Mouse (Mus musculus): ENCODE results near the gene Hcar2. TPM values are rescaled to one million over a fixed set of nuclear protein-coding genes. Genes with fewer than 3 reads are reported as not detected.

The Hcar2 gene
- polyA plus RNA-seq, 1 experiment from 2014 or later, result 1.0 TPM

DNA sequence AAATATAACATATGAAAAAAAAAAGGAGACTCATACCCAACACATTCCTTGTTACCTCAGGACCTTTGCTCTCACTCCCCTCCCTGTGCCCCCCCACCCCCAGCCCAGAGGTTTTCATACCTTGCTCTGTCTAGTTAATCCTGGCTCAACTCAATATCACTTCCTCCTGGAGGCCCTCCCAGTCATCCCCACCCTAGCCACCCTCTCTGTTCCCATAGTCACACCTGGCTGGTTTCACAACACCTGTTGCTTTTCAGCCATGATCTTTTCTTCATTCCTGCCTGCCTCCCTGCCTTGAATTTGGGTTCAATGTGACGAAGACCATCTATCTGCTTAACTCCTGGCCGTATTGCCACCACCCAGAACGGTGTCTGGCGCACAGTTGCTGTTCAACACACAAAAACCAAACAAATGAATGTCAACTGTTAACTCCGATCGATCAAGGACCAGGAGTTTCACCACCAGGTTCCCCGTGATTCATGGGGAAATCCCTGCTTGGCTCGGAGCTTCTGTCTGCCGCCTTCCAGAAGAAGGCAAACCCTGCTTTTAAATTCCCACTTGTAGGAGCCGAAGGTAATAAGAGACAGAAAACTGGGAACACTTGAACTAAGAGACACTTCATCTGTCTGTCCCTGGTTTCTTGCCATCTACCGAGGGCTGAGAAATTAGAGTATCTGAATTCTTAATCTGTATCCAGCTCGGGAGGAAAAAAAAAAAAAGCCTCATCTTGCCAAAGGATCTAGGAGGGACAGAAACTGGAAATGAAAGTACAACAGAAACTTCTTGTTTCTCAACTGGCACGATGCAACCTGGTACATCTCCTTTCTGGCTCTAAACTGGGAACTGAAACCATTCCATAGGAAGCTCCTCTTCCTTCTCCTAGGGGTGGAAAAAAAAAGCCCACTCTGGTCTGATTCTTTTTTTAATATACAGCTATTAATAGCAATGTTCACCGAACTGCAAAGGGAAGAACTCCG lies 2.6 kb downstream of the Hcar2 start:
- no peak for DNase-seq (ENCODE audit: low spot score)

DNA sequence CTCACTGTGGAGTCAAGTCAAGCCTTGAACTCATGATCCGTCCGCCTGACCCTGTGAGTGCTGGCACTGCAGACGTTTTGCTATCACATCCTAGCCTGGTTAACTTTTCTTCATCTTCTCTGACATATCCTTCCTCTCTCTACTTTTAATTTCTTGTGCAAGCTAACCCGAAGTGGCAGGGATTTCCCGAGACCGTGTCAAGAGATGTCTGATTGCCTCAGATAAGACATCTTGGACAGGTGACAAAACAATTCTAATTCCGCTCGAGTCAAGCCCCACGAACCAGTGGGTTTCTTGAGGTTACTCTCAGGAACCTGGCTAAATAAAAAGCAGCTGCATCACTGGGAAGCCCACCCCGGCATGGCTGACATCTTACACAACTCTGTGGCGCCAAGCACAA lies 6.5 kb downstream of the Hcar2 start:
- no peak for DNase-seq (ENCODE audit: low spot score)

DNA sequence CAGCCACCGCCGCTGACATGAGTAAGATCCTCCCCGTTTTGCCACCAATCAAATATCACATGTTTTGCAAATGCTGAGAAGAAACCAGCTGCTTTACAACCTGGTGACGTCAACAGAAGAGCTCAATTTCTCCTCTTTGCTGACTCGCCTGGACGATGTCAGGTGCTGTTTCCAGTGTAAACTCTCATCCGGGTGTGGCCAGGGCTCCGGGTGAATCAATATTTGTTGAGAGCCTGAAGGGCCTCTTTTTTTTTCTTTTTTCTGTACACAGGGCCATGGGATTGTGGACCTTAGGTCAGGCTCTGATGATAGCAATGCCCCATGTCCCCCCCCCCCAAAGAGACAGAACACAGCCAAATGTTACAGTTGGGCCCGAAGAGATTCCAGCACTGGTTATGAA lies 10.8 kb downstream of the Hcar2 start:
- no peak for DNase-seq (ENCODE audit: low spot score)

- no peak for DNase-seq (ENCODE audit: low spot score)
Measured at GRCm38 (mm10) chr5:123853877-123854504, 11.3 kb downstream of the Hcar2 start.

- peak; percentile 65 for DNase-seq (ENCODE audit: low spot score)
Measured at GRCm38 (mm10) chr5:123851398-123851797, 13.9 kb downstream of the Hcar2 start.

DNA sequence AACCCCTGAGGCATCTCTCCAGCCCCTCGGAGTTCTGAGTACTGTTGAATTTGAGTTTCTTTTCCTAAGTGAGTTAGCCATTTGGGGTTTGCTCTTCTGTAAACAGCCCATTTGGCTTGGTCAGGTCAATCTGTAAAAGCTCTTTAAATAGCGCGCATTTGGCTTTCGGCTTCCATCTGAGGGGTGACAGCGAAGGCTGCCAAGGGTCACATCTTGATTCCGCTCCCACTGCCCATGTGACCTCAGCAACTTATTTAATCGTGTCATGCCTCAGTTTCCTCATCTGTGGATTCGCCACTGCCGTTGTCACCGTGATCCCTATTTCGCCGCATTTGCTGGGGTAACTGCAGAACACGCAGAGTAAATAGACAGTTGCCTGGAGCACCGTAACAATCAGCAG lies 21.0 kb downstream of the Hcar2 start:
- no peak for DNase-seq (ENCODE audit: low spot score)

DNA sequence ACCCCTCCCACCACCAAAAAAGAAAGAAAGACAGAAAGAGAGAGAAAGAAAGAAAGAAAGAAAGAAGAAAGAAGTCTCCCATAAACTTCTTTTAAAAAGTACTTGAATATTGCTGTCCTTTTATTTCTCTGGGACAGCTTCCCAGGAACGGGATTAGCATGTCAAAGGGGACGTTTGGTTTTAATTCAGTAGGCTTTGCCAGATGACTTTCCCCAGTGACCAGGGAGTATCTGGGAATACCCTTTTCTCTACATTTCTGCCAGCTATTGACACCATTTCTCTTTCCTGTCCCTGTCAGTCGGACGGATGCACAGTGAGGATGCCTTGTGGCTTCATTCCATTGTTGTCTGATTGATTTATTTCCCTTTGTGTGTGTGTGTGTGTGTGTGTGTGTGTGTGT lies 21.5 kb downstream of the Hcar2 start:
- DNase-seq (ENCODE audit: low spot score), result no peak

DNA sequence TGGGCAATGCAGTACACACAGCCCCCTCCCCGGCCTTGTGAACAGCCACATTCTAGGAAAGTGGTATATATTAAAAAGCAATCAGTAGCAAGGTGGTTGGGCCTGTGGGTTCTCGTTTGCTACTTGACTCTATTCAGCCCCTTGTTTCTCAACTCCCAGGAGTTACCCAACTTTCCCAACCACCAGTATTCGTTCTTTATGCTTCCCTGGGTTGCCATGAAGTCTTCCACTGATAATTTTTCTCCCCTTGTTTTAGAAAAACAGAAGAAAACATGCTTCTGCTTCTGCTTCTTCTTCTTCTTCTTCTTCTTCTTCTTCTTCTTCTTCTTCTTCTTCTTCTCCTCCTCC lies 22.4 kb downstream of the Hcar2 start:
- no peak for DNase-seq (ENCODE audit: low spot score)

GRCm38 (mm10) chr5:123842221-123842934 lies 22.9 kb downstream of the Hcar2 start:
- no peak for DNase-seq (ENCODE audit: low spot score)

GRCm38 (mm10) chr5:123837371-123837770 lies 27.9 kb downstream of the Hcar2 start:
- DNase-seq (ENCODE audit: low spot score), result no peak

DNA sequence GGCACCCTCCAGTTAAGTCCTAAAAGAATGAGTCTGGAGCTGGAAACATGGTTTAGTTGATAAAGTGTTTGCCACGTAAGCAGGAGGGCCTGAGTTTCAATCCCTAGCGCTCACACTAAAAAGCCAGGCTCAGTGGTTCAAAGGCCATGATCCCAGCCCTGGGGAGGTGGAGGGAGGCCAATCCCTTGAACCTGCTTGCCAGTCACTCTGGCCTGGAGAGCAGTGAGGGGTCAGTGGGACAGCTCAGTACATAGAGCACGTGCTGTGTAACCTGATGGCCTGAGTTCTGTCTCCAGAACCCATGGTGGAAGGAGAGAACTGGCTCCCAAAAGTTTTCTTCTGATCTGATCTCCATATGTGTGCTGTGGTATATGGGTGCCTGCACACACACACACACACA lies 30.5 kb downstream of the Hcar2 start:
- no peak for DNase-seq (ENCODE audit: low spot score)

GRCm38 (mm10) chr5:123832309-123832708 lies 33.0 kb downstream of the Hcar2 start:
- DNase-seq (ENCODE audit: low spot score), result no peak

GRCm38 (mm10) chr5:123827659-123828091 lies 37.6 kb downstream of the Hcar2 start:
- DNase-seq (ENCODE audit: low spot score), result no peak

GRCm38 (mm10) chr5:123822706-123823105 lies 42.6 kb downstream of the Hcar2 start:
- DNase-seq (ENCODE audit: low spot score), result no peak

GRCm38 (mm10) chr5:123821264-123821571 lies 44.1 kb downstream of the Hcar2 start:
- no peak for DNase-seq (ENCODE audit: low spot score)

DNA sequence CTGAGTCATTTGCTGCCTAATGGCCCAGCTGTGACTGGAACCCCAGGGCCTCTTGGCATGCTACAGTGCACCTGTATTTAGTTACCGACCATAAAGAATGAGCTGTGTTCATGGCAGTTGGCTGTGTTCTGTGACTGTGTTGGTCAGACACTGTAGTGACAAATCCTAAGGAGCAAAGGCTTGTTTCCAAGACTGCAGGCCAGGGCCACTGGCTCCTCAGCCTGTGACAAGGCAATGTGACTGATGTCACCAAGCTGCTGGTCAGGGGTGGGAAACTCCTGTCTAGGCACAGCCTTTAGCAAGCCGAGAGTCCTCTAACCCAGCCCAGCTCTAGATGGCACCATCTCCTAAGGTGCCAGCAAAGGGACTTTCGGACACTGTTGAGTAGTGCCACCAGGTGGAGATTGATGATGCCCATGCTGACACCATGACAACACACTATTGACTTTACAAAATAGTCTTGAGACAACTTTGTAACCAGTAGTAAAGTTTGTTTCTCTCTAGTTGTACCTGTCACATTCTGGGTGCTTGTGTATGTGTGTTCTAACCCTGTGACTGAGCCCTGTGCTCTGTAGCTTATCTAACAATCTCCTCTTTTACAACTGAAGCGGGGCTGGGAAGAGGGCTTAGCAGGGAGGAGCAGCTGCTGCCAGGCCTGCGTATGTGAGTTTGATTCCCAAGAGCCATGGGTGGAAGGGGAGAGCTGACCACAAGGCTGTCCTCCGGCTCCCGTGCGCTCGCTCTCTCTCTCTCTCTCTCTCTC lies 44.6 kb downstream of the Hcar2 start:
- peak; percentile 4 for DNase-seq (ENCODE audit: low spot score)

GRCm38 (mm10) chr5:123818941-123819577 lies 46.2 kb downstream of the Hcar2 start:
- no peak for DNase-seq (ENCODE audit: low spot score)

DNA sequence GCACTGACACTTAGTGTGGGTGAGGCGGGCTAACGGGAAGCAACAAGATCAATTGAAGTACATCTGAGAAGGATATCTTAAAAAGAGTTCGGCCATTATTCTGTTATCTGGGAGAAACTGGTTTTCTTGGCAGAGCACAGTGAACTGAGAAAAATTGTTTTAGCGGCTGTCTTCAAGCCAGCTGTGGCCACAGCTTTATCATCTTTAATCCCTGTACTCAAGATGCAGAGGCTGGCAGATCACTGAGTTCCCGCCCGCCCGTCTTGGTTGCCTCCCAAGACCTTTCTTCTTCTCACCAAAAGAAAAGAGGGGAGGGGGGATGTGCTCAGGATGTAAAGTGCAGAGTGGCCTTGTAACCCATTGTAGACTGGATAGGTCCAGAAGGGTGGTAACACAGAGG lies 48.4 kb downstream of the Hcar2 start:
- DNase-seq (ENCODE audit: low spot score), result no peak
